ENCODE assay signal across 26 mouse cellular contexts in genomic region chr7:40829526-40829925, GRCm38 (mm10).
A peak's percentile ranks its signal among the peaks of the same experiment; 100 is the strongest.
DNase-seq lines count a peak whose midpoint lies in the region; ATAC-seq and TF ChIP-seq lines count a peak whose summit lies in the region.
"Had no signal": no experiment of that assay in that cellular context is flagged by ENCODE, and none has a peak within 500 bp of the region (broad histone marks: within the 10 kb centered on the region; RNA-seq: fewer than 3 reads in every experiment).

No protein-coding gene starts in this region.

- H3K9me3 ChIP-seq in stomach, postnatal 0 days (ENCODE audit: control insufficient read depth, low read length) = no peaks in the 10 kb centered on the region
- H3K9me3 ChIP-seq: embryonic facial prominence, embryonic 15.5 days; heart, embryonic 12.5 days; heart, embryonic 15.5 days; hindbrain, embryonic 12.5 days; hindbrain, embryonic 15.5 days; intestine, embryonic 15.5 days had no signal

- H3K4me1 ChIP-seq in stomach, postnatal 0 days (replicated peaks; ENCODE audit: control insufficient read depth, insufficient read depth) = no peaks in the 10 kb centered on the region; the same call in 1 of the 2 replicates
- H3K4me1 ChIP-seq: embryonic facial prominence, embryonic 12.5 days; embryonic facial prominence, embryonic 15.5 days; heart, embryonic 12.5 days; heart, embryonic 15.5 days; hindbrain, embryonic 12.5 days; hindbrain, embryonic 15.5 days; intestine, embryonic 15.5 days had no signal

- H3K27ac ChIP-seq in left cerebral cortex, adult 2 months = no peak overlapping the region
- H3K27ac ChIP-seq in stomach, postnatal 0 days (replicated peaks) = no peak overlapping the region
- H3K27ac ChIP-seq: embryonic facial prominence, embryonic 12.5 days; embryonic facial prominence, embryonic 15.5 days; gastrocnemius, adult 2 months; heart, embryonic 15.5 days; hindbrain, embryonic 12.5 days; hindbrain, embryonic 15.5 days; intestine, embryonic 15.5 days had no signal

- ATAC-seq in stomach, postnatal 0 days (ENCODE audit: low FRiP score, low TSS enrichment) = peak; percentile 53; the same call in 1 of the 2 replicates
- no peak for ATAC-seq in CD4-positive, CD25-positive, alpha-beta regulatory T cell, adult 4 months
- ATAC-seq: activated CD4-positive, CD25-positive, alpha-beta regulatory T cell, adult 4 months; forebrain, embryonic 14.5 days; forebrain, postnatal 0 days; intestine, embryonic 15.5 days had no signal

- intact Hi-C loops in left cerebral cortex, postnatal 4 days (cut with DNase I) = no loop called here
- intact Hi-C loops in left cerebral cortex, adult 2 months (cut with DNase I) = no loop called here

- no peak overlapping the region for H3K9ac ChIP-seq in stomach, postnatal 0 days (ENCODE audit: low read length)
- H3K9ac ChIP-seq: embryonic facial prominence, embryonic 12.5 days; embryonic facial prominence, embryonic 15.5 days; forebrain, postnatal 0 days; heart, embryonic 12.5 days; heart, embryonic 15.5 days; hindbrain, embryonic 12.5 days; hindbrain, embryonic 15.5 days; intestine, embryonic 15.5 days had no signal

- no peaks in the 10 kb centered on the region for H3K36me3 ChIP-seq in stomach, postnatal 0 days (ENCODE audit: control insufficient read depth, insufficient read depth, low read length)
- H3K36me3 ChIP-seq: embryonic facial prominence, embryonic 12.5 days; embryonic facial prominence, embryonic 15.5 days; heart, embryonic 12.5 days; heart, embryonic 15.5 days; hindbrain, embryonic 12.5 days; hindbrain, embryonic 15.5 days; intestine, embryonic 15.5 days had no signal

- DNase-seq in heart, adult 11 months = peak; percentile 54
- no peak for DNase-seq in heart, postnatal 4 days
- peak; percentile 24 for DNase-seq in left cerebral cortex, postnatal 4 days
- DNase-seq in left cerebral cortex, adult 2 months (ENCODE audit: extremely low spot score in 1 of 2, low spot score in 2 of 2) = no peak
- DNase-seq in stomach, postnatal 0 days (ENCODE audit: low spot score) = no peak
- DNase-seq: adrenal gland, adult 8-10 months; adrenal gland, postnatal 36 days; cerebellum, adult 11-12 months; cerebellum, adult 9-10 months; cerebellum, postnatal 25 days; forebrain, postnatal 0 days; gastrocnemius, adult 2 months; gastrocnemius, postnatal 14 days; heart, adult 18-20 months; heart, postnatal 10 days; heart, postnatal 36 days had no signal

- H3K4me2 ChIP-seq in stomach, postnatal 0 days (replicated peaks; ENCODE audit: low read depth) = no peak overlapping the region
- H3K4me2 ChIP-seq: embryonic facial prominence, embryonic 12.5 days; embryonic facial prominence, embryonic 15.5 days; heart, embryonic 12.5 days; heart, embryonic 15.5 days; hindbrain, embryonic 12.5 days; hindbrain, embryonic 15.5 days; intestine, embryonic 15.5 days had no signal

- no peak for TF ChIP-seq CTCF in left cerebral cortex, adult 2 months (IDR thresholded peaks at IDR 0.05)
- TF ChIP-seq CTCF in stomach, postnatal 0 days (IDR thresholded peaks at IDR 0.05; ENCODE audit: low read depth) = no peak

- no peaks in the 10 kb centered on the region for H3K27me3 ChIP-seq in stomach, postnatal 0 days (ENCODE audit: control insufficient read depth, insufficient read depth, low read length)
- H3K27me3 ChIP-seq: embryonic facial prominence, embryonic 12.5 days; embryonic facial prominence, embryonic 15.5 days; heart, embryonic 12.5 days; heart, embryonic 15.5 days; hindbrain, embryonic 12.5 days; hindbrain, embryonic 15.5 days; intestine, embryonic 15.5 days had no signal

- TF ChIP-seq EP300 in stomach, postnatal 0 days (optimal IDR thresholded peaks at IDR 0.05) = no peak

- WGBS in stomach, postnatal 0 days = 78% methylated on average over 5 of the region's 5 CpGs

- no peak overlapping the region for H3K4me3 ChIP-seq in left cerebral cortex, adult 2 months
- H3K4me3 ChIP-seq in stomach, postnatal 0 days (ENCODE audit: low read depth, low read length) = no peak overlapping the region
- H3K4me3 ChIP-seq: embryonic facial prominence, embryonic 12.5 days; embryonic facial prominence, embryonic 15.5 days; gastrocnemius, adult 2 months; heart, embryonic 12.5 days; heart, embryonic 15.5 days; hindbrain, embryonic 12.5 days; hindbrain, embryonic 15.5 days; intestine, embryonic 15.5 days had no signal

Comparison
In these comparisons a context has a peak if more than half of its experiments do, and no peak if none do; other contexts are left out.
1. DNase-seq: peak in heart, adult 11 months (single experiment) and left cerebral cortex, postnatal 4 days (single experiment); none in heart, postnatal 4 days (single experiment), left cerebral cortex, adult 2 months (0 of 2) and stomach, postnatal 0 days (single experiment).